24 mouse cellular contexts compared by ENCODE assay signal in genomic region chr9:31085556-31085955, GRCm38 (mm10).
"Had no signal": no experiment of that assay in that cellular context is flagged by ENCODE, and none has a peak within 500 bp of the region (broad histone marks: within the 10 kb centered on the region; RNA-seq: fewer than 3 reads in every experiment).

No protein-coding gene starts in this region.

- ATAC-seq: liver, embryonic 12.5 days had no signal

- H3K4me3 ChIP-seq: heart, adult 2 months; heart, embryonic 13.5 days; heart, embryonic 15.5 days; hindbrain, embryonic 13.5 days; hindbrain, embryonic 15.5 days; kidney, embryonic 15.5 days; limb, embryonic 13.5 days; limb, embryonic 15.5 days; liver, embryonic 12.5 days had no signal

- H3K9me3 ChIP-seq: heart, embryonic 13.5 days; heart, embryonic 15.5 days; hindbrain, embryonic 13.5 days; hindbrain, embryonic 15.5 days; kidney, embryonic 15.5 days; limb, embryonic 13.5 days; limb, embryonic 15.5 days; liver, embryonic 12.5 days had no signal

- H3K4me1 ChIP-seq: heart, embryonic 13.5 days had no signal

- H3K9ac ChIP-seq: forebrain, postnatal 0 days; heart, embryonic 13.5 days; heart, embryonic 15.5 days; hindbrain, embryonic 13.5 days; hindbrain, embryonic 15.5 days; kidney, embryonic 15.5 days; limb, embryonic 13.5 days; limb, embryonic 15.5 days; liver, embryonic 12.5 days had no signal

- DNase-seq: forebrain, postnatal 0 days; gastrocnemius, postnatal 14 days; gastrocnemius, postnatal 36 days; heart, adult 2 months; heart, postnatal 14 days; heart, postnatal 36 days; kidney, adult 11 months; kidney, adult 2 months; kidney, adult 9 months; kidney, postnatal 14 days; kidney, postnatal 36 days; layer of hippocampus, adult 9-11 months; layer of hippocampus, postnatal 36 days; left cerebral cortex, postnatal 4 days had no signal

- H3K36me3 ChIP-seq: heart, embryonic 13.5 days; heart, embryonic 15.5 days; hindbrain, embryonic 13.5 days; hindbrain, embryonic 15.5 days; kidney, embryonic 15.5 days; limb, embryonic 13.5 days; limb, embryonic 15.5 days; liver, embryonic 12.5 days had no signal

- H3K4me2 ChIP-seq: hindbrain, embryonic 13.5 days; hindbrain, embryonic 15.5 days; kidney, embryonic 15.5 days; limb, embryonic 15.5 days; liver, embryonic 12.5 days had no signal

- H3K27ac ChIP-seq: heart, adult 2 months; heart, embryonic 13.5 days; heart, embryonic 15.5 days; hindbrain, embryonic 13.5 days; hindbrain, embryonic 15.5 days; hindbrain, postnatal 0 days; kidney, embryonic 15.5 days; kidney, postnatal 0 days; limb, embryonic 13.5 days; limb, embryonic 15.5 days; liver, embryonic 12.5 days had no signal
